Mouse (Mus musculus): ENCODE results near the gene Elk3.

GRCm38 (mm10) chr10:93325804-93326740 is 15.1 kb upstream of the Elk3 start:
- TF ChIP-seq HCFC1 (IDR thresholded peaks at IDR 0.05; ENCODE audit: borderline replicate concordance, insufficient read depth, low read length) (no peak), MAFK (IDR thresholded peaks at IDR 0.05; ENCODE audit: insufficient read depth, low read depth, low read length) (no peak), ZC3H11A (IDR thresholded peaks at IDR 0.05; ENCODE audit: borderline replicate concordance, low read depth, low read length) (no peak), CHD2 (IDR thresholded peaks at IDR 0.05; ENCODE audit: low read depth, low read length) (no peak), ZNF384 (IDR thresholded peaks at IDR 0.05; ENCODE audit: low read depth, low read length) (no peak)
